Mouse (Mus musculus): ENCODE data around the gene Rpf2.

DNA sequence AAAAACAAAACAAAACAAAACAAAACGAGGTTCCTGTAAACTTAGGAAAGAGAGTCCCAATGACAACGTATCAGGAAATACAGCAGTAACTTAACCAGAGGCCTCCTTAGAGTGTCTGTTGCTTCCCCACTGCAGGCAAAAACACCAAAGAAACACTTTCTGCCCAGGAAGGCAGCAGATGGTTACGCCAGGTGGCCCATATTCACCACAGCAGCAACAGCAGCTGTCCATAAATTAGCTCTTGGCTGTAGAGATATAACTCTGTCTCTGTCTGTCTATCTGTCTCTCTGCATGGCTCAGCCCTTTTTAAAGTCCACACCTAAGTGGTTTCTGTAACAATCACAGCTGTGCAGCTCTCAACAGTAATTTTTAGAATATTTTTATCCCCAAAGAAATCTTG is 28.0 kb downstream of the Rpf2 start:
- TF ChIP-seq UBTF (IDR thresholded peaks at IDR 0.05; ENCODE audit: low read depth, low read length) (no peak), KAT2A (IDR thresholded peaks at IDR 0.05; ENCODE audit: insufficient replicate concordance, low read length) (no peak), MAX (IDR thresholded peaks at IDR 0.05; ENCODE audit: low read length) (no peak), CTCF (conservative IDR thresholded peaks at IDR 0.05 in 1 of 2, IDR thresholded peaks at IDR 0.05 in 1 of 2; ENCODE audit: low read depth in 2 of 2, low read length in 2 of 2) (no peak), ZNF384 (IDR thresholded peaks at IDR 0.05; ENCODE audit: low read depth, low read length) (no peak), POLR2AphosphoS2 (IDR thresholded peaks at IDR 0.05; ENCODE audit: low read depth, low read length) (no peak), POLR2A (IDR thresholded peaks at IDR 0.05; ENCODE audit: low read depth, low read length) (no peak), USF2 (conservative IDR thresholded peaks at IDR 0.05; ENCODE audit: low read depth, low read length) (no peak), SMC3 (IDR thresholded peaks at IDR 0.05; ENCODE audit: low read depth, low read length) (no peak), TCF12 (IDR thresholded peaks at IDR 0.05; ENCODE audit: low read depth, low read length) (no peak), TBP (conservative IDR thresholded peaks at IDR 0.05; ENCODE audit: low read depth, low read length) (no peak)
